Mouse (Mus musculus) gastrocnemius, adult 2 months (tissue): ENCODE measurements around the gene Nanos3. TPM values are rescaled to one million over a fixed set of nuclear protein-coding genes. Genes with fewer than 3 reads are reported as not detected.

Experiments used
- DNase-seq: peaks from one replicate; pipeline ENCODE4 v3.0.0; 2022
- H3K27ac ChIP-seq: fragments of 200-600 bp; 2 replicates; pipeline ENCODE4 v1.8.1; 2022; ENCODE audit warnings: mild to moderate bottlenecking
- H3K4me3 ChIP-seq: fragments of 200-600 bp; 2 replicates; pipeline ENCODE4 v1.8.1; 2022; ENCODE audit warnings: mild to moderate bottlenecking, moderate library complexity
- CTCF ChIP-seq: fragments of 200-600 bp; IDR thresholded peaks from 2 replicates; pipeline ENCODE4 v1.8.1; 2022; ENCODE audit warnings: antibody characterized with exemption, mild to moderate bottlenecking, moderate library complexity
- intact Hi-C: fragments of 180-260 bp; cut with DNase I; formaldehyde crosslinking; loops from one replicate; pipeline ENCODE4 v1.15.1; 2025
- microRNA-seq: library from miRNA; unstranded; fragments of <30 nt; microRNA quantifications from one replicate; pipeline ENCODE4 v1.2.0, GENCODE M21; 2021
- total RNA-seq, 2 experiments: library from RNA; stranded (reverse); gene quantifications; 2 replicates each; pipeline ENCODE4 v1.2.3; 2021

Nanos3 gene
- total RNA-seq, 2 experiments from 2014 or later = not detected

- no peak for TF ChIP-seq CTCF
Observed at GRCm38 (mm10) chr8:84127202-84127901, 57.7 kb downstream of the Nanos3 start.

GRCm38 (mm10) chr8:84126742-84127141 is 58.3 kb downstream of the Nanos3 start:
- H3K27ac ChIP-seq = no peak overlapping the region
- intact Hi-C loops = no loop called here
- DNase-seq = no peak
- no peak overlapping the region for H3K4me3 ChIP-seq
- no peak for TF ChIP-seq CTCF

More at GRCm38 (mm10) chr8:84127202-84127901, 57.7 kb downstream of the Nanos3 start:
- no peak for DNase-seq
- no peak overlapping the region for H3K4me3 ChIP-seq
- intact Hi-C loops = no loop called here
- no peak overlapping the region for H3K27ac ChIP-seq

DNA sequence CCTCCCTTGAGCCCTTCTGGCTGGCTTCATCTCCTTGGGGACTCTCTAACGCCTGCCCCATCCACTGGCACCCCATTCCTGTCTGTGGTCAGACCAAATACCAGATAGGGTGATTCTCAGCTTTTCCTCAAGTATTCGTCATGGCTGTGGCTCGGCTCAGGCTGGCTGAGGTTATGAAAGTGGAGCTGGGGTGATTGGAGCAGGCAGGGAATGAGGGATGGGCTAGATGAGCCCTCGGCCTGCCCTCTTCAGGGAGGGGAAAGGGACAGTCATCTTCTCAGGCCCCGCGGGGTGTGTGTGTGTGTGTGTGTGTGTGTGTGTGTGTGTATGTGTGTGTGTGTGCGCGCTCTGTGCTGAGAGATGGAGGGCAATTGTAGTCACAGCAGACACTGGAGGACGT is 59.4 kb downstream of the Nanos3 start, which contains the start of gene Podnl1:
Podnl1 (plus strand) TSS at position 334 of the 400 bp plus-strand sequence.
- no peak for DNase-seq
- H3K27ac ChIP-seq = no peak within 1 kb of the TSS
- TF ChIP-seq CTCF = no peak
- intact Hi-C loops = no loop called here
- no peak within 1 kb of the TSS for H3K4me3 ChIP-seq

Small RNA genes within 50 kb of the gene (microRNA-seq; reads per million reads assigned to microRNA genes)
- gene Gm25110 (not detected), gene Mir181c (842 reads per million, percentile 75 among the genes with 10 or more reads in this experiment), gene Mir181d (482 reads per million, percentile 67 among the genes with 10 or more reads in this experiment), gene Mir23a (62,548 reads per million, percentile 99 among the genes with 10 or more reads in this experiment), gene Mir24-2 (not detected), gene Mir27a (3,536 reads per million, percentile 87 among the genes with 10 or more reads in this experiment), gene Mir3074-2 (not detected)

Other genes starting within 250 kb of the Nanos3 start
- gene Gm10644, start 230.0 kb downstream of the Nanos3 start, total RNA-seq = under 1 TPM; 0.64 to 0.84 TPM
- gene Asf1b, start 229.7 kb downstream of the Nanos3 start, total RNA-seq = under 1 TPM; 0.23 to 0.42 TPM
- 100 to 1,000 TPM; 137 to 165 TPM for gene Prkaca, start 212.2 kb downstream of the Nanos3 start, total RNA-seq
- gene Samd1, start 187.5 kb downstream of the Nanos3 start, total RNA-seq = 10 to 100 TPM; 15.1 to 19.8 TPM
- under 1 TPM in 1 of 2 experiments, not detected in 1; 0.48 TPM for gene 1700067K01Rik, start 183.7 kb downstream of the Nanos3 start, total RNA-seq
- gene 2210011C24Rik, start 173.0 kb downstream of the Nanos3 start, total RNA-seq = 1 to 10 TPM; 1.5 to 2.1 TPM
- under 1 TPM in 1 of 2 experiments, not detected in 1; 0.31 TPM for gene Palm3, start 163.7 kb downstream of the Nanos3 start, total RNA-seq
- under 1 TPM; 0.36 to 0.61 TPM for gene Il27ra, start 142.6 kb downstream of the Nanos3 start, total RNA-seq
- gene Rln3, start 140.2 kb downstream of the Nanos3 start, total RNA-seq = not detected
- 1 to 10 TPM in 1 of 2 experiments, under 1 TPM in 1; 0.84 to 1.2 TPM for gene Gm10643, start 120.1 kb downstream of the Nanos3 start, total RNA-seq
- gene Rfx1, start 118.4 kb downstream of the Nanos3 start, total RNA-seq = 1 to 10 TPM; 4.4 to 4.7 TPM
- gene Dcaf15, start 80.4 kb downstream of the Nanos3 start, total RNA-seq = 1 to 10 TPM; 4.8 to 5.4 TPM
- not detected for gene Podnl1, start 59.2 kb downstream of the Nanos3 start, total RNA-seq
- 10 to 100 TPM; 16.8 to 18.6 TPM for gene Cc2d1a, start 37.3 kb downstream of the Nanos3 start, total RNA-seq
- under 1 TPM; 0.28 to 0.50 TPM for gene 4930432K21Rik, start 37.2 kb downstream of the Nanos3 start, total RNA-seq
- 1 to 10 TPM; 5.2 to 8.6 TPM for gene Zswim4, start 51.8 kb upstream of the Nanos3 start, total RNA-seq
- gene D8Ertd738e, start 64.5 kb upstream of the Nanos3 start, total RNA-seq = 100 to 1,000 TPM; 187 to 222 TPM
- 10 to 100 TPM; 14.0 to 15.9 TPM for gene Mri1, start 72.1 kb upstream of the Nanos3 start, total RNA-seq
- gene Ccdc130, start 85.2 kb upstream of the Nanos3 start, total RNA-seq = 1 to 10 TPM; 7.7 to 9.1 TPM
- gene Cacna1a, start 203.2 kb upstream of the Nanos3 start, total RNA-seq = 1 to 10 TPM; 4.7 to 6.1 TPM